Mouse (Mus musculus) liver, embryonic 14 days (tissue): ENCODE data around the gene Thyn1. TPM values are rescaled to one million over a fixed set of nuclear protein-coding genes. Genes with fewer than 3 reads are reported as not detected.

ENCODE experiments used
- polyA plus RNA-seq: library from polyadenylated mRNA; depleted of rRNA; stranded (reverse); fragments of >200 nt; gene quantifications from 2 replicates; pipeline ENCODE4 v1.2.3, GENCODE M21; 2012; rRNA removed

Thyn1 gene
- polyA plus RNA-seq: 24.8 and 25.1 TPM in 2 replicates

GRCm38 (mm10) chr9:26999461-27000395, at the start of gene Thyn1, which contains the start of gene Acad8:
Gene Thyn1 (plus strand): TSS chr9:26999710.
Gene Acad8 (minus strand): TSS chr9:26999566.

DNA sequence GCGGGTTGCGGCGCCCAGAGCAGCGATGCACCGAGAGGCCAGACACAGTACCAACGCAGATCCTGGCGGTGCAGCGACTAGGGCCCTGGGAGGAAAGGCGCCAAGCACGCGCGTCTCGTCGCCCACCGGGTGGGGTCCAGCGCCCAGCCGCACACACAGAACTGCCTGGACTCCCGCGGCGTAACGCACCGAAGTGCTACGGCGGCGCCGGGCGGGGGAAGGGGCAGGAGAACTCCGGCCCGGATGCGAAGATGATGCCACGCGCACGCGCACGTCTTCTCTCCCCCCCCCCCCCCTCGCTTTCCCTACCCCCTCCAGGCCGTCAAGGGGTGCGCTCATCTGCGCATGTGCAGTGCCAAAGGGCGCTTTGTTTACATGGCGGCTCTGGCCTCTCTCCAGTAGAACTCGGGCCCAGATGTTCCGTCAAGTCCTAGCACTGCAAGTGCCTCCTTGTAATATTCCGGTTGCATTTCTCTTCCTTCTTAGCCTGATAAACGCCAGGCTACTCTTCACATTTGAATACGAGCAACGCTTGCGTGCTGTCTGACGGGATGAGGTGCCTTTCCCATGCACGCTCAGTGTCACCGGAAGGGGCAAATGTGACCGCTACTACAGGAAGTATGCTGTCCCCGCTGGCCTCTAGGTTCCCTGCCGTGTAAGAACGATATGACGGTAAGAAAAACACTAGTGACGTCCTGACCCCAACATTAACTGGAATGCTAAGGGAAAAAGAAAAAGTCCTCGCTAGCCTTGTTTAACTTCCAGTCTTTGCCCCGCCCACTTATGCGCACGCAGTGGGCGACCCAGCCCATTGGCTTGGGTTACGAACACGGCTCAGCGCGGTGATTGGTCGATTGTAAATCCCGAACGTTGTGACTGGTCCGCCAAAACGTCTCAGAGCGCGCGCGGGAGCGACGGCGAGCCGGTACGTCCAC, 30.6 kb downstream of the Thyn1 start, which contains the start of the genes Vps26b and Ncapd3:
Gene Vps26b (minus strand): TSS at position 238 of the 935 bp plus-strand sequence.
Gene Ncapd3 (plus strand): TSS at position 348 of the 935 bp plus-strand sequence.

Other genes starting within 250 kb of the Thyn1 start
- 0.03 and 0.06 TPM in 2 replicates for gene Glb1l2, start 193.2 kb upstream of the Thyn1 start, polyA plus RNA-seq
- not detected in 2 replicates for gene Glb1l3, start 138.8 kb upstream of the Thyn1 start, polyA plus RNA-seq
- 0.03 TPM in 1 of 2 replicates, not detected in the other for gene Gm1110, start 76.6 kb upstream of the Thyn1 start, polyA plus RNA-seq
- gene Acad8, start 144 bp upstream of the Thyn1 start, polyA plus RNA-seq: 7.3 and 8.5 TPM in 2 replicates
- gene Vps26b, start 30.4 kb downstream of the Thyn1 start, polyA plus RNA-seq: 7.7 and 8.4 TPM in 2 replicates
- gene Ncapd3, start 30.5 kb downstream of the Thyn1 start, polyA plus RNA-seq: 38.9 and 43.5 TPM in 2 replicates
- 1.6 and 2.5 TPM in 2 replicates for gene Jam3, start 155.7 kb downstream of the Thyn1 start, polyA plus RNA-seq